Mouse (Mus musculus) embryonic fibroblast, embryonic 13.5 days (primary cell): ENCODE measurements around the gene Olfr555.

Source experiments
- CTCF ChIP-seq: IDR thresholded peaks from 2 replicates; pipeline ENCODE4 v1.5.1; 2011; ENCODE audit warnings: mild to moderate bottlenecking, control low read depth, low read length, moderate library complexity, borderline replicate concordance; ENCODE audit not compliant: insufficient read depth
- POLR2A ChIP-seq: IDR thresholded peaks from 2 replicates; pipeline ENCODE4 v1.6.1; 2011; ENCODE audit warnings: low read depth, mild to moderate bottlenecking, control low read depth, low read length, moderate library complexity

GRCm38 (mm10) chr7:102698461-102698860, 39.8 kb downstream of the Olfr555 start:
- no peak for TF ChIP-seq CTCF
- TF ChIP-seq POLR2A, result no peak
